Mouse (Mus musculus): Measurements from ENCODE around the gene Mbnl2. TPM values are rescaled to one million over a fixed set of nuclear protein-coding genes. Genes with fewer than 3 reads are reported as not detected.

Gene Mbnl2
- 65.6 TPM for polyA plus RNA-seq (2014; fragmentation: Illumina TruSeq; extraction: RNeasy Lipid Tissue Mini Kit (QIAGEN cat#74804); ENCODE audit: insufficient read depth, low read depth, low replicate concordance)

DNA sequence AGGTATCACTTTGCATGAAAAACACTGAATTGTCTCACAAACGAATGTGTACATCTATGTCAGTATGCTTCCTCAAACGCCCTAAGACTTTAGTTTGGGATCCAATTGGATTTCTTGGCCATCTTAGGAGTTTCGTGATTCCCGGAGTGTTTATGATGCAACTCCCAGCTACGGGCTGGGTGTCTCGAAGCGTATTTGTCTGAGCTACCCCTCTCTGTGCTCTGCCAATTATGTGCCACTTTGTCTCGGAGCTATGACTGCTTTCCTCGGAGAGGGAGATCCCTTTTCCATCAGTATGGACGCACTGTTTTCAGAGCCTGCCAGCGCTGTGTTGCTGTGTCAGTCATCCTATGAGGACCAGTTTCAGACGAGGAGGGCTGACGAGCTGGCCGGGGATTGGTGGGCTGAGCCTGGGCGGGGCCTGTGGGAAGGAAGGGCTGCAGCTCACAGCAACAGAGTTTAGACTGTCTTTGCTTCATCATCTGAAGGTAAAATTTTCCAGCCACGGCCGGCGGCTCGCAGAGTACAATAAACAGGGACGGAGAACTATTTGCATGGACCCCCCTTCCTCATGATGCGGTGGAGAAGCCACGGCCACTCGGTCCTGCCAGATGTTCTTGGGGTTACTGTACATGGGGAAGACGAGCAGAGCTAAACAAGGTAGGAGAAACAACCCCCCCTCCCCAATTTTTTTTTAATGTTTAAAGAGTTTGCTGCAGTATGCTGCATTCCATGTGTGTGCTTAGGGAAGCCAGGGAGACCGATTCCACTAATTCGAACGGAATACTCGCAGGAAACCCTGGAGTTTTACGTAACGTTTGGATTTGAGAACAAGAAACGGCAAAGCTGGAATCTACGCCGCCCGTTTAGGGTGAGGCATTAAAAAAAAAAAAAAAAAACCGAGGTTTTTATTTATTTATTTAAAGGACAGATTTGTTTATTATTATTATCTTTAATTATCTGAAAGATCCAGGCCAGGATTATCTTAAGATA, at the start of gene Mbnl2:
Mbnl2 (plus strand) TSS at position 424 of the 993 bp plus-strand sequence.

DNA sequence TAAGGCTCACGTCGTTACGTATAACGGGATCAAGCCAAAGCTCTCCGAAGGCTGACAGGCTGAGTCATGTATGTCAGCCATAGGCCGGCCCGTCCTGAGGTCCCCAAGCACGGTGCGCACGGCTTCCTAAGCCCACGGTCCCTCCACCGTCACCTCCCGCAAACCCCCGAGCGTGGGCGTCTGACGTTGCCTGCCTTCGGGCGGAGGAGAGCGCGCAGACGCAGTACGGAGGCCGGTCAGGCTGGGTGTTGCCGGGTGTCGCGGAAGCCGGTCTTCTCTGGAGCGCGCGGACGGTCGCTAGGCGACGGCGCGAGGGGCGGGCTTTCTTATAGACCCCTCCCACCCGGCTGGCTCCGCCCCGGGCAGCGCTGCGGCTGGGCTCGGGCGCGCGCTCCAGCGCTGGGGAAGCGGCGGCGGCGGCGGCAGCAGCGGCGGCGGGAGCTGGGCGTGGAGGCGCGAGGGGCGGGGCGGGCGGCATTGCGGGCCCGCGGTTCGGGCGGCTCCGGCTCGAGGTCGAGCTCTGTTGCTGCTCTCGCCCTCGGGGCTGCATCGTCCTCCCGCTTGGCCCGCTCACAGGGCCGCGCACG, 202.6 kb downstream of the Mbnl2 start, which contains the start of gene Rap2a:
Rap2a (plus strand) TSS at position 463 of the 587 bp plus-strand sequence.

Other genes starting within 250 kb of the Mbnl2 start
- not detected for gene Oxgr1, start 233.2 kb upstream of the Mbnl2 start, polyA plus RNA-seq (2014; fragmentation: Illumina TruSeq; extraction: RNeasy Lipid Tissue Mini Kit (QIAGEN cat#74804); ENCODE audit: insufficient read depth, low read depth, low replicate concordance)
- 34.6 TPM for gene Rap2a, start 202.8 kb downstream of the Mbnl2 start, polyA plus RNA-seq (2014; fragmentation: Illumina TruSeq; extraction: RNeasy Lipid Tissue Mini Kit (QIAGEN cat#74804); ENCODE audit: insufficient read depth, low read depth, low replicate concordance)

Data from lung, adult 10 weeks (tissue).